Mouse (Mus musculus): Measurements from ENCODE around the gene Mettl7b.

The Mettl7b gene

GRCm38 (mm10) chr10:128947496-128947895 is 13.3 kb downstream of the Mettl7b start:
- DNase-seq (ENCODE audit: low spot score in 2 of 2) = no peak

- DNase-seq (ENCODE audit: low spot score in 2 of 2) = no peak
Observed at GRCm38 (mm10) chr10:128945675-128946074, 15.1 kb downstream of the Mettl7b start.

- no peak for DNase-seq (ENCODE audit: low spot score in 2 of 2)
Observed at GRCm38 (mm10) chr10:128940475-128941061, 20.2 kb downstream of the Mettl7b start.

GRCm38 (mm10) chr10:128938974-128939373 is 21.8 kb downstream of the Mettl7b start:
- DNase-seq (ENCODE audit: low spot score in 2 of 2) = no peak

- no peak for DNase-seq (ENCODE audit: low spot score in 2 of 2)
Observed at GRCm38 (mm10) chr10:128938457-128938856, 22.3 kb downstream of the Mettl7b start.

- no peak for DNase-seq (ENCODE audit: low spot score in 2 of 2)
Observed at GRCm38 (mm10) chr10:128937756-128938390, 22.9 kb downstream of the Mettl7b start.

- no peak for DNase-seq (ENCODE audit: low spot score in 2 of 2)
Observed at GRCm38 (mm10) chr10:128935826-128936440, 24.9 kb downstream of the Mettl7b start.

- no peak for DNase-seq (ENCODE audit: low spot score in 2 of 2)
Observed at GRCm38 (mm10) chr10:128934997-128935787, 25.6 kb downstream of the Mettl7b start.

- no peak for DNase-seq (ENCODE audit: low spot score in 2 of 2)
Observed at GRCm38 (mm10) chr10:128933976-128934721, 26.6 kb downstream of the Mettl7b start.

- DNase-seq (ENCODE audit: low spot score in 2 of 2) = no peak
Observed at GRCm38 (mm10) chr10:128933574-128933973, 27.2 kb downstream of the Mettl7b start, which contains the start of gene Itga7. Gene Itga7, plus strand, starts transcription at chr10:128933818.

GRCm38 (mm10) chr10:128931441-128931840 is 29.3 kb downstream of the Mettl7b start:
- DNase-seq (ENCODE audit: low spot score in 2 of 2) = no peak

GRCm38 (mm10) chr10:128929638-128930378 is 31.0 kb downstream of the Mettl7b start:
- no peak for DNase-seq (ENCODE audit: low spot score in 2 of 2)

GRCm38 (mm10) chr10:128928356-128928755 is 32.4 kb downstream of the Mettl7b start:
- no peak for DNase-seq (ENCODE audit: low spot score in 2 of 2)

GRCm38 (mm10) chr10:128923935-128924334 is 36.9 kb downstream of the Mettl7b start, which contains the start of gene Bloc1s1:
Gene Bloc1s1, minus strand, starts transcription at chr10:128924035.
- DNase-seq (ENCODE audit: low spot score in 2 of 2) = no peak

- DNase-seq (ENCODE audit: low spot score in 2 of 2) = peak; percentile 90
Observed at GRCm38 (mm10) chr10:128923013-128923691, 37.6 kb downstream of the Mettl7b start.

- no peak for DNase-seq (ENCODE audit: low spot score in 2 of 2)
Observed at GRCm38 (mm10) chr10:128922822-128923012, 38.1 kb downstream of the Mettl7b start, which contains the start of gene Rdh5. Gene Rdh5, minus strand, starts transcription at chr10:128922888.

GRCm38 (mm10) chr10:128921883-128922821 is 38.6 kb downstream of the Mettl7b start:
- no peak for DNase-seq (ENCODE audit: low spot score in 2 of 2)

- DNase-seq (ENCODE audit: low spot score in 2 of 2) = no peak
Observed at GRCm38 (mm10) chr10:128921251-128921650, 39.5 kb downstream of the Mettl7b start.

- no peak for DNase-seq (ENCODE audit: low spot score in 2 of 2)
Observed at GRCm38 (mm10) chr10:128920736-128921161, 40.0 kb downstream of the Mettl7b start.
